Mouse (Mus musculus): ENCODE results near the gene Olfr1284. TPM values are rescaled to one million over a fixed set of nuclear protein-coding genes. Genes with fewer than 3 reads are reported as not detected.

The Olfr1284 gene
- total RNA-seq (2023), result not detected in 4 replicates

DNA sequence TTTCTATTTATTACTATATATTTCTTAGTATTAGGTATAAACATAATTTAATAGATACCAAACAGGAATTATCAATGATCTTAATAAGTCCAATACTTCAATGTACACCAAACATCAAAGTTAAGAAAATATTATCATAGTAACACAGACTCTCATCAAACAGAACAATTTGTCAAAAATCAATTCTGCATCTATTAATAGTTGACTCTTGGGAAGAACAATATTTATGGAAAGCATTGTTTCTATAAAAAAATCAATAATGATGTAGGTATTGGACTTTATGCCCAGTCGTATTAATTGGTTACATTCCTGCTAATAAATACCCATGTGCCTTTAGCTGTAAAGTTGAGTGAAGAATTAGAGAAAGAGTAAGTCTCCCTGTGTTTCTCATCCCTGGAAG lies at the start of gene Olfr1284:
Gene Olfr1284, plus strand, starts transcription at position 301 of the 400 bp plus-strand sequence.

DNA sequence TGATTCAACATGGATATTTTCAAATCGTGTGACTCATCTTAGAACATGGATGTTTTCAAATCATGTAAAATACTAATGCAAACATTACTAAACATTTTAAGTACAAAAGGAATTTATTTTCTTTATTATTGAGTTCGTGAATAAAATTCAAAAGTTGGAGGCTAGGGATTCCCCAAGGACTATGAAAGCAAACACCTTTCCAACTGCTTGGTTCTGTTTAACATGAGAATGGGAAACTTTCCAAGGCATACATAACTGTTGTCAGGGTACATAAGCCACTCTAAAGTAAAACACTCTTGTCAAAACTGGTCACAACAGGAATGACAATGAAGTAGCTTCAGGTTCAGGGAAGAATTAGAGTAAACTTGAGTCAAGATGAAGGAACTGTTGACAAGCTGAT lies 49.1 kb upstream of the Olfr1284 start, which contains the start of gene Olfr1281:
Gene Olfr1281, plus strand, starts transcription at position 301 of the 400 bp plus-strand sequence.

DNA sequence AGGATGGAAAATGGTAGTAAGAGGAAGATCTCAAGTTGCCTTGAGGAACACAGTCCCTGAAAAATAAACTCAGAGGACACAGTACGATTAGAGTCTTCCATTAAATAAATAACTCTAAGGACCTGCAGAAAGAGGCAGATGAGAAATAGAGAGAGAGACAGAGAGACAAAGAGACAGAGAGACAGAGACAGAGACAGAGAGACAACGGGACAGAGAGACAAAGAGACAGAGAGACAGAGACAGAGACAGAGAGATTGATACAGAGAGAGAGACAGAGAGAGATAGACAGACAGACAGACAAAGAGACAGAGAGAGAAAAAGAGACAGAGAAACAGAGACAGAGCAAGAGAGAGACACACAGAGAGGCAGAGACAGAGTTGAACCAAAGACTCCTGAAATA lies 39.3 kb upstream of the Olfr1284 start, which contains the start of gene Olfr1282:
Gene Olfr1282, minus strand, starts transcription at position 101 of the 400 bp plus-strand sequence.

DNA sequence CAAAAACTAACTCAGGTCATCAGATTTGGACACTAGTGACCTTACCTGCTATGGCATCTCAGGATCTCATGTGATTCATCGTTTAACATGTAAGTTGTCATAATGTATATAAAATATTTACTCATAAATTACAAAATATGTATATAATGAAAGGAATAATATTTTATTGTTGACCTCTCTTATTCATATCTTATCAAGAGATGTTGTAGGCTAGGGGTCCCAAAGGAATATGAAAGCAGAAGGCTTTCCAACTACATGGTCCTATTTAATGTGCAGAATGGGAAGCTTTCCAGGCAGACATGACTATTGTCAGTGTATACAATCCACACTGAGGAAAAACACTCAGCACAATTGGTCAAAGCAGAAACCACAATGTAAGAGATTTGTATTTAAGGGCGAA lies 8.8 kb upstream of the Olfr1284 start, which contains the start of gene Olfr1283:
Gene Olfr1283, plus strand, starts transcription at position 301 of the 400 bp plus-strand sequence.

DNA sequence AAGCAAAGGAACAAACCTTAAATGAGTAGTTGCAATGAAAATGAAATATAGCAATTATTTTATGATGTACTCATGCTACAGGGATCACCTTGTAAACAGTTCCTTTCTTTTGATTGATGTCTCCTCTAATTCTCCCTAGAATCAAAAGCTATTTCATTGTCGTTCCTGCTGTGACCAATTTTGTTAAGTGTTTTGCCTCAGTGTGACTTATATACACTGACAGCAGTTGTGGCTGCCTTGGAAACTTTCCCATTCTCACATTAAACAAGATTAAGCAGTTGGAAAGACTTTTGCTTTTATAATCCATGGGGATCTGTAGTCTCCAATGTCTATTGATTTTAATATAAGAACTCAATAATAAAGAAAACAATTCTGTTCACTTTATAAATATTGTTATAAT lies 47.6 kb downstream of the Olfr1284 start, which contains the start of gene Olfr1286:
Gene Olfr1286, minus strand, starts transcription at position 185 of the 400 bp plus-strand sequence.

Other genes with a start within 250 kb of the Olfr1284 start
- gene Gm15130, start 222.6 kb upstream of the Olfr1284 start, total RNA-seq (2023), result not detected in 4 replicates
- not detected in 4 replicates for gene 4930430A15Rik, start 145.9 kb upstream of the Olfr1284 start, total RNA-seq (2023)
- gene Olfr1275, start 140.2 kb upstream of the Olfr1284 start, total RNA-seq (2023), result not detected in 4 replicates
- gene Olfr1276, start 121.0 kb upstream of the Olfr1284 start, total RNA-seq (2023), result not detected in 4 replicates
- not detected in 4 replicates for gene Olfr1277, start 101.4 kb upstream of the Olfr1284 start, total RNA-seq (2023)
- not detected in 4 replicates for gene Olfr1278, start 85.4 kb upstream of the Olfr1284 start, total RNA-seq (2023)
- gene Olfr1279, start 74.9 kb upstream of the Olfr1284 start, total RNA-seq (2023), result not detected in 4 replicates
- not detected in 4 replicates for gene Olfr1280, start 61.5 kb upstream of the Olfr1284 start, total RNA-seq (2023)
- gene Olfr1281, start 49.0 kb upstream of the Olfr1284 start, total RNA-seq (2023), result not detected in 4 replicates
- gene Olfr1282, start 39.4 kb upstream of the Olfr1284 start, total RNA-seq (2023), result not detected in 4 replicates
- not detected in 4 replicates for gene Olfr1283, start 8.7 kb upstream of the Olfr1284 start, total RNA-seq (2023)
- gene Olfr1286, start 47.6 kb downstream of the Olfr1284 start, total RNA-seq (2023), result not detected in 4 replicates
- gene Olfr1287, start 73.6 kb downstream of the Olfr1284 start, total RNA-seq (2023), result not detected in 4 replicates
- not detected in 4 replicates for gene Olfr1288, start 98.6 kb downstream of the Olfr1284 start, total RNA-seq (2023)
- gene Olfr1289, start 105.3 kb downstream of the Olfr1284 start, total RNA-seq (2023), result not detected in 4 replicates
- not detected in 4 replicates for gene Olfr1290, start 118.3 kb downstream of the Olfr1284 start, total RNA-seq (2023)
- gene Olfr1291-ps1, start 121.7 kb downstream of the Olfr1284 start, total RNA-seq (2023), result not detected in 4 replicates
- not detected in 4 replicates for gene Olfr1293-ps, start 149.7 kb downstream of the Olfr1284 start, total RNA-seq (2023)
- gene Olfr1294, start 164.8 kb downstream of the Olfr1284 start, total RNA-seq (2023), result not detected in 4 replicates
- gene Olfr1295, start 194.2 kb downstream of the Olfr1284 start, total RNA-seq (2023), result not detected in 4 replicates